Mouse (Mus musculus): Measurements from ENCODE around the gene Tada2a.

The Tada2a gene

GRCm38 (mm10) chr11:84128943-84129798 is at the start of gene Tada2a, which contains the start of gene Acaca:
Tada2a (minus strand) TSS chr11:84129600.
Acaca (plus strand) TSS chr11:84129672.
- in situ Hi-C loops (cut with MboI, MseI): no loop called here

DNA sequence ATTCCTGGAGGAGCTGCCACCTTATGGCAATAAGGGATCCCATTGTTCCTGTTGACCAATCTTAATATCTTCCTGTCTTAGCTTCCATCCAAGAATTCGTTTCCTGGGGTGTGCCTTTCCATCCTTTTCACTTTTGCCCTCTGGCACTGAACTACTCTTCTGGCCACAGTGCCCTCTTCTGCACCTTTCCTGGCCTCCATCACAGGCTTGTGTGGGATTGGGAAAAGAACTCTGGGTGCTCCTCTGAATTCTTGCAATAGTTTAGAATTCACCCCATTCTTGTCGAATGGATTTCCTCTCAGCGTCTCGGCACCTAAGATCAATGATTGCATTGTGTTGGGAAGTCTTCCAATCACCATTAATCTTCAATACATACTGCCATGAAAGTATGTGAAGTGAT is 49.2 kb upstream of the Tada2a start:
- in situ Hi-C loops (cut with MboI, MseI): no loop called here

DNA sequence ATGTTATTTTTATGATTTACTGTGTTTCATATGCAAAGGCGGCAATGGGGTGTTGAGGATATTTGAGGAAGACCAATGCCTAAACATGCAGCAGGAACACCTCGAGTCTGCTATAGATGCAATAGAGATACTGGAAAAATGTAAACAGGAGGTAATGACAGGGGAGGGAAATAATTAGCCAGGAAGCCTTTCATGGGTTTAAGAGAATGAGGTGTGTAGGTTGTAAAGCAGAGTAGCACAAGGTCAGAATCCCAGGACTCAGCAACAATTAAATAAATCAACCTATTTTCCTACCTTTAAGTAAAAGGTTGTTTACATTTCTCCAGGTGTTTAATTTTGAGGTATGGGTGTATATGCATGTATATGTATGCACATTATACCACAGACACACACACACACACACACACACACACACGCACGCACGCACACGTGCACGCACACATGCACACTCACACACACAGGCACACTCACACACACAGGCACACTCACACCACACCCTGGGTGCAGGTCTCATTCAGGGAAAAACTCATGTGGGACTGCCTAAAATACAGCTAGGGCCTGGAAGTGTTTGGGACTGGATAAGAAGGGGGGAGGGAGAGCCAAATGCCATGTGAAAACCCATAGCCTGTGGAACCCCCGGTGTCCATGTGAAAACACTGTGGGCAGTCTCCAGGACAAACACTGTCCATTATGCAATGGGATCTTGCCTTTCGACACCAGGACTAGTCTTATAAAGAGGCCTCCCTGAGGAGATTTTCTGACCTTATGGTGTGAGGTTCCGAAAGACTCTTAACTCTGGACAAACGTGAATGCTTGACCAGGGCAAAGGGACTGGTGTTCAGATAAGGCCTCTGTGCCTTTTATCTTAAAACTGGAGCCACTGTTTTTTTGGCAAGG is 43.4 kb upstream of the Tada2a start:
- in situ Hi-C loops (cut with MboI, MseI): no loop called here

- in situ Hi-C loops (cut with MboI, MseI): no loop called here
Measured at GRCm38 (mm10) chr11:84168701-84169288, 39.4 kb upstream of the Tada2a start.

- in situ Hi-C loops (cut with MboI, MseI): no loop called here
Measured at GRCm38 (mm10) chr11:84167046-84167526, 37.7 kb upstream of the Tada2a start, which contains the start of gene Gm11437. Gm11437 (minus strand) TSS chr11:84167476.

DNA sequence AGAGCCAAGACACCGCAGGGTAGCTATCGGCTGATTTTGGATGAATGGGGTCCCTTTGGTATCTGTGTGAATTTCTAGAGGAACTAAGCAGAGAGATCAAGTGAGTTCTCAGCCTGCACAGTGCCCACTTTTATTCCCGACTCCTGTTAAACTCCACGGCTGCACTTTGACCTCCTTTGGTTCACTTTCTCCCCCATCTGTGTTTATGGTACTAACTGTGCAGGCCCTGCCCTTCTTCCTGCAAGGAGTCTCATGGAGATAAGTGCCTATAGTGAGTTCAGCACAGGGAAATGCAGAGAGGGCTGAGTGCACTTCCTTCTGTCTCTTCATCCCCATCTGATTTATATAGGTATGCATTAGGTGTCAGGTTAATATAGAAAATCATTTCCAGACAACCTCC is 35.2 kb upstream of the Tada2a start:
- in situ Hi-C loops (cut with MboI, MseI): no loop called here

GRCm38 (mm10) chr11:84164123-84164522 is 34.7 kb upstream of the Tada2a start:
- in situ Hi-C loops (cut with MboI, MseI): no loop called here

DNA sequence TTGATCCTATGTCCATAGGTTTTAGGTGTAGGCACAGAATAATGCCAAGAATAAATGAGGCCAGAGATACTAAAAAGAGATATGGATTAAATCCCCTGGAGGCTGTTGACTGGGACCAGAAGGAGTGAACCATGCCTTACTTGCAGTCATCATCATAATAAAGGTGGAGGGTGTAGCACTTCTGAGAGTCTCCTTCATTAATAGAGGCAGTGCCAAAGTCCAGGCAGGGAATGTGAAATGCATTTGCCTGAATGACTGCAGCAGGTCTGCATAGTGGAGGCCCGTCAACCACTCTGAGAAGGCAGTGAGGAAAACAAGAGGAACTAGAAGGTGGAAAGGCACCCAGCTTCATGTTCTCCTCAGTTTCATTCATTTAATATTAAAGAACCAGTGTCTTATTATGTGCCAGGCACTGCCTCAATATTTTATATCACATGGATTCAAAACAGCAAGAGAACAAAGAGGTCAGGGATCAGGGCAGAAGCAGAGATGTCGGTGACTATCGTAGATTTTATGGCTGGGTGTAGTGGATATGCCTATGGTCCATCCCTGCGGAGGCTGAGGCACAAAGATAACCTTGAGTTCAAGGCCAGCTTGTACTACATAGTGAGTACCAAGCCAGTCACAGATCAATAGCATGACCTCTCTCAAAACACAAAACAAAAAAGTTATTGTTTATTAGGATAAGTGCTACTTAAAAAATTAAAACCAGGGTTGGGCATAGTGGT is 27.3 kb upstream of the Tada2a start:
- in situ Hi-C loops (cut with MboI, MseI): no loop called here

- in situ Hi-C loops (cut with MboI, MseI): no loop called here
Measured at GRCm38 (mm10) chr11:84150884-84151283, 21.5 kb upstream of the Tada2a start.

DNA sequence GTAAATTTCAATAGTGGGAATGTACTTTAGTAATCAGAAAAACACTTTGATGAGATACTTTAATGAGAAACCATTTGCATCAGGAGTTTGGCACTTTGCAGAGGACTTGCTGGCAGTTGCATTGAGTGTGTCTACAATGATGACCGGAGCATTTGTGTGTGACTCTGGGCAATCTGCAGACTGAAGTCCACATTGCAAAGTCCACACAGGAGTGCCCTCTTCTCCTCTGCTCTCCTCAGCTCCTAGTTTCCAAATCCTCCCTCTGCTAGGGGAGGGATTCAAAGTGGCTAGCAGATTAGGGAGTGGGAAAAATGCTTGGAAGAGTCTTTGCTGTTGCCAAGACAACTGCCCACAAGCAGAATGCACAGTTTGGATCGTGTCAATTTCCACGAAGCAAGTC is 16.7 kb upstream of the Tada2a start:
- in situ Hi-C loops (cut with MboI, MseI): no loop called here

GRCm38 (mm10) chr11:84145201-84145798 is 15.9 kb upstream of the Tada2a start:
- in situ Hi-C loops (cut with MboI, MseI): no loop called here

DNA sequence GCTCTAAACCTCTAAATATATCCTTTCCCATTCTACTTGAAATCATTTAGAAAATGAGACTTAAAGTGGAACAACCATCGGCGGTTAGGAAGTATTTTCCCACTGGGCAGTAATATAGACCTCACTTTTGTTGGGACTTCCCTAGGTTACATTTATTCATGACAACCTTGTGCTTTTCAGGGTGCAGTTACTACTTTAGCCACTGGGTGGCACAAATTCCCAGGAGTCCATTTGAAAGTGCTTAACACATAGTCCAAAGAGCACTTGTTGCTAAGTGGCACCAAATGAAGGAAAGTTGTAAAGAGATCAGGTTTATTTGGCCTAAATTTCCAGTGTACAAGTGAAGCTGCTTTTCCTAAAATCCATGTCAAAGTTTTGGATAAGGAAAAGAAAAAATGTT is 12.4 kb upstream of the Tada2a start:
- in situ Hi-C loops (cut with MboI, MseI): no loop called here

GRCm38 (mm10) chr11:84136453-84136852 is 7.1 kb upstream of the Tada2a start:
- in situ Hi-C loops (cut with MboI, MseI): no loop called here

GRCm38 (mm10) chr11:84134331-84134860 is 5.0 kb upstream of the Tada2a start:
- in situ Hi-C loops (cut with MboI, MseI): no loop called here

DNA sequence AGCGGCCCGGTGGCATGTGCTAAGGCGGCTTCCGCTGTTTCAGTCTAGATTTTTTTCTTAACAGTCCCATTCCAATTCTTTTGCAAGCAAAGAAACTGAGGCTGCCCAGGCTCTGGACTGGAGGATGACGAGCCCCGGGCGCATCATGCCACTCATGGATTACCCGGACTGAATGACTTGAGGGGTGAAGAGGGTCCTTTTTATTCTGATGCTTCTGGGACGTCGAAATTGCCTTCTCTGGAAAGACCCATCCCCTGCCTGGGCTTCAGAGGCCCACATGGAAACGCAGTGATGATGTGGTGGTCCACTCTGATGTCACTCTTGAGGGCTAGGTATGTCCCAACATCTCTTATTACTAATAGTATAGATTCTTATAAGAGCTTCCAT is 392 bp upstream of the Tada2a start:
- in situ Hi-C loops (cut with MboI, MseI): no loop called here

DNA sequence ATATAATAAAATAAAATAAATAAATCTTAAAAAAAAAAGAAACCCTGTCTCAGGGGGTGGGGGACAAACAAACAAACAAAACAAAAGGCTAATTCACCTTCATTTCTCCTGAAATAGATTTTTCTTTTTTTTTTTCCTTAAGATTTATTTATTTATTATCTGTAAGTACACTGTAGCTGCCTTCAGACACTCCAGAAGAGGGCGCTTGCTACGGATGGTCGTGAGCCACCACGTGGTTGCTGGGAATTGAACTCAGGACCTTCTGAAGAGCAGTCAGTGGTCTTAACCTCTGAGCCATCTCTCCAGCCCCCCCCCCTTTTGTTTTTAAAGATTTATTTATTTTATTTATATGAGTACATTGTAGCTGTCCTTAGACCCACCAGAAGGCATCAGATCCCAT is 1.4 kb downstream of the Tada2a start:
- in situ Hi-C loops (cut with MboI, MseI): no loop called here

- in situ Hi-C loops (cut with MboI, MseI): no loop called here
Measured at GRCm38 (mm10) chr11:84121051-84121956, 8.1 kb downstream of the Tada2a start.

DNA sequence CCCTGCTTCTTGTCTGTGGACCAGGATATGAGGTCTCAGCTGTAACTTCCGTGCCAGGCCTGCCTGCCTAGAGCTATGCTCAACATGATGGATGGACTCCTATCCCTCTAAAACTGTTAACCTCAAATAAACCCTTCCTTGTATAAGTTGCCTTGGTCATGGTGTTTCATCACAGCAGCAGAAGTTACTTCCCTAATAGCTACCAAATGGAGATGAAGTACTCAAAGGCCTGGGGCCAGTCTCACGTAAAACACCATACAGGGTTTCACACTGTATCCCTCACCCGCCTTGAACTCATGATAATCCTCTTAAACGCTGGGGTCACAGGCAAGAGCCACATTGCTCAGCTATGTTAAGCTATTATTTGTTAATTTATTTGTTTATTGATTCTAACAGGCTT is 12.0 kb downstream of the Tada2a start:
- in situ Hi-C loops (cut with MboI, MseI): no loop called here

GRCm38 (mm10) chr11:84116221-84116620 is 13.2 kb downstream of the Tada2a start:
- in situ Hi-C loops (cut with MboI, MseI): no loop called here

GRCm38 (mm10) chr11:84115646-84116045 is 13.8 kb downstream of the Tada2a start:
- in situ Hi-C loops (cut with MboI, MseI): no loop called here

Data from T-helper 2 cell (primary cell).